Mouse (Mus musculus) embryonic facial prominence, embryonic 11.5 days (tissue): ENCODE results near the gene Dlx3. TPM values are rescaled to one million over a fixed set of nuclear protein-coding genes. Genes with fewer than 3 reads are reported as not detected.

ENCODE experiments used
- ATAC-seq: fragments of 200-750 bp; cut with Nextera tagmentation; replicated peaks from 2 replicates; pipeline ENCODE4 v1.8.0; 2017; ENCODE audit warnings: low read depth; ENCODE audit not compliant: insufficient number of reproducible peaks, low FRiP score, low TSS enrichment
- DNase-seq: peaks from one replicate; pipeline ENCODE4 v3.0.0-alpha.2; 2015; ENCODE audit warnings: low spot score
- H3K27ac ChIP-seq: fragments of 300-500 bp; sonication (generic); replicated peaks from 2 replicates; pipeline ENCODE4 v1.5.1; 2014; ENCODE audit warnings: mild to moderate bottlenecking, low read depth, low read length, control low read depth
- H3K27me3 ChIP-seq: fragments of 300-500 bp; sonication (generic); 2 replicates; pipeline ENCODE4 v1.6.1; 2014; ENCODE audit warnings: mild to moderate bottlenecking, low read length, moderate library complexity, mixed read lengths; ENCODE audit not compliant: control insufficient read depth, insufficient read depth
- H3K36me3 ChIP-seq: fragments of 300-500 bp; sonication (generic); replicated peaks from 2 replicates; pipeline ENCODE4 v1.6.1; 2014; ENCODE audit warnings: low read depth, mild to moderate bottlenecking, low read length, moderate library complexity, mixed read lengths; ENCODE audit not compliant: control insufficient read depth, insufficient read depth
- H3K4me1 ChIP-seq: fragments of 300-500 bp; sonication (generic); 2 replicates; pipeline ENCODE4 v1.6.1; 2014; ENCODE audit warnings: low read length, mixed read lengths; ENCODE audit not compliant: control insufficient read depth, insufficient read depth
- H3K4me2 ChIP-seq: fragments of 300-500 bp; sonication (generic); 2 replicates; pipeline ENCODE4 v1.6.1; 2014; ENCODE audit warnings: low read depth, mild to moderate bottlenecking, control low read depth, low read length, moderate library complexity
- H3K4me3 ChIP-seq: fragments of 300-500 bp; sonication (generic); 2 replicates; pipeline ENCODE4 v1.5.1; 2014; ENCODE audit warnings: low read depth, low read length, control low read depth
- H3K9ac ChIP-seq: fragments of 300-500 bp; sonication (generic); replicated peaks from 2 replicates; pipeline ENCODE4 v1.6.1; 2014; ENCODE audit warnings: mild to moderate bottlenecking, control low read depth, low read length
- H3K9me3 ChIP-seq: fragments of 300-500 bp; sonication (generic); replicated peaks from 2 replicates; pipeline ENCODE4 v1.6.1; 2016; ENCODE audit warnings: mild to moderate bottlenecking, low read length, inconsistent platforms, mixed read lengths; ENCODE audit not compliant: control insufficient read depth
- WGBS: fragments of 180-500 bp; shearing (Covaris S2); extraction: QIAGEN DNeasy Blood & Tissue Kit; methylation state at CpG from one replicate; pipeline ENCODE4 v1.1.7; 2014; 5-methylcytosine and 5-hydroxymethylcytosine counted together
- polyA plus RNA-seq: library from polyadenylated mRNA; unstranded; fragments of >200 nt; fragmentation: Nextera tagmentation; extraction: Ambion mirVana; gene quantifications from 2 replicates; pipeline ENCODE4 v1.2.1, GENCODE M21; 2014

The Dlx3 gene
- polyA plus RNA-seq = 15.9 and 21.7 TPM in 2 replicates

- peaks cover 2% of the 10 kb centered on the region; the same call in 1 of the 2 replicates for H3K4me1 ChIP-seq
- under 1% methylated on average over 55 of the region's 55 CpGs for WGBS
- peak; percentile 37; the same call in 1 of the 2 replicates for ATAC-seq
- peak within 1 kb of the TSS; percentile 57 for H3K9ac ChIP-seq
- no peaks in the 10 kb centered on the region for H3K36me3 ChIP-seq
- H3K27me3 ChIP-seq = peaks cover 50% of the 10 kb centered on the region
- no peaks in the 10 kb centered on the region for H3K9me3 ChIP-seq
- H3K4me3 ChIP-seq = peak within 1 kb of the TSS; percentile 49
- DNase-seq = peak; percentile 82
- H3K27ac ChIP-seq = no peak within 1 kb of the TSS
- H3K4me2 ChIP-seq = peak within 1 kb of the TSS; percentile 71
These were observed at the start of gene Dlx3 for GRCm38 (mm10) chr11:95119990-95120632. Dlx3 (plus strand) TSS chr11:95120119.

- DNase-seq (peak; percentile 11), ATAC-seq (no peak)
- WGBS = 60% methylated on average over 8 of the region's 8 CpGs
- H3K9me3 ChIP-seq = no peaks in the 10 kb centered on the region
- H3K27ac ChIP-seq = no peak overlapping the region
- no peaks in the 10 kb centered on the region for H3K36me3 ChIP-seq
- H3K4me2 ChIP-seq = no peak overlapping the region; the same call in 1 of the 2 replicates
- H3K9ac ChIP-seq = no peak overlapping the region
- no peak overlapping the region for H3K4me3 ChIP-seq
- H3K4me1 ChIP-seq = 0 out of 2 replicates have a peak, but pooled peaks cover 4% of the 10 kb centered on the region
- H3K27me3 ChIP-seq = peaks cover 5% of the 10 kb centered on the region
These were observed 49.5 kb upstream of the Dlx3 start for GRCm38 (mm10) chr11:95070140-95071107.

GRCm38 (mm10) chr11:95071266-95071665, 48.7 kb upstream of the Dlx3 start:
- ATAC-seq = no peak
- Histone ChIP-seq H3K4me1 (0 out of 2 replicates have a peak, but pooled peaks cover 4% of the 10 kb centered on the region), H3K36me3 (no peaks in the 10 kb centered on the region), H3K9me3 (no peaks in the 10 kb centered on the region), H3K27ac (no peak overlapping the region), H3K27me3 (peaks cover 7% of the 10 kb centered on the region), H3K9ac (no peak overlapping the region), H3K4me2 (no peak overlapping the region), H3K4me3 (no peak overlapping the region)
- no peak for DNase-seq
- 58% methylated on average over 7 of the region's 7 CpGs for WGBS

- Histone ChIP-seq H3K9ac (no peak overlapping the region), H3K9me3 (no peaks in the 10 kb centered on the region), H3K4me2 (no peak overlapping the region), H3K36me3 (no peaks in the 10 kb centered on the region), H3K27me3 (peaks cover 15% of the 10 kb centered on the region), H3K4me3 (no peak overlapping the region), H3K4me1 (0 out of 2 replicates have a peak, but pooled peaks cover 4% of the 10 kb centered on the region), H3K27ac (no peak overlapping the region)
- WGBS = 65% methylated on average over 8 of the region's 8 CpGs
- no peak for ATAC-seq
- DNase-seq = no peak
These were observed 47.8 kb upstream of the Dlx3 start for GRCm38 (mm10) chr11:95072136-95072535.

GRCm38 (mm10) chr11:95072804-95073203, 47.1 kb upstream of the Dlx3 start:
- 0 out of 2 replicates have a peak, but pooled peaks cover 4% of the 10 kb centered on the region for H3K4me1 ChIP-seq
- no peak for ATAC-seq

GRCm38 (mm10) chr11:95073835-95074234, 46.1 kb upstream of the Dlx3 start:
- H3K4me3 ChIP-seq = no peak overlapping the region
- 0 out of 2 replicates have a peak, but pooled peaks cover 4% of the 10 kb centered on the region for H3K4me1 ChIP-seq
- no peak for DNase-seq
- H3K36me3 ChIP-seq = no peaks in the 10 kb centered on the region
- H3K9ac ChIP-seq = no peak overlapping the region
- no peak overlapping the region for H3K27ac ChIP-seq
- no peaks in the 10 kb centered on the region for H3K9me3 ChIP-seq
- WGBS = 75% methylated on average over 4 of the region's 4 CpGs
- H3K4me2 ChIP-seq = no peak overlapping the region
- H3K27me3 ChIP-seq = peaks cover 16% of the 10 kb centered on the region
- ATAC-seq = no peak

More at GRCm38 (mm10) chr11:95072804-95073203, 47.1 kb upstream of the Dlx3 start:
- Histone ChIP-seq H3K4me3 (no peak overlapping the region), H3K27me3 (peaks cover 16% of the 10 kb centered on the region), H3K27ac (no peak overlapping the region), H3K9me3 (no peaks in the 10 kb centered on the region), H3K4me2 (no peak overlapping the region), H3K9ac (no peak overlapping the region), H3K36me3 (no peaks in the 10 kb centered on the region)
- 73% methylated on average over 5 of the region's 5 CpGs for WGBS
- DNase-seq = no peak

GRCm38 (mm10) chr11:95074694-95075093, 45.2 kb upstream of the Dlx3 start:
- Histone ChIP-seq H3K4me1 (0 out of 2 replicates have a peak, but pooled peaks cover 4% of the 10 kb centered on the region), H3K27me3 (peaks cover 16% of the 10 kb centered on the region), H3K36me3 (no peaks in the 10 kb centered on the region), H3K27ac (no peak overlapping the region), H3K4me3 (0 out of 2 replicates have a peak overlapping the region, but pooled peaks have one; percentile 56), H3K9me3 (no peaks in the 10 kb centered on the region), H3K4me2 (peak overlapping the region; percentile 17; the same call in 1 of the 2 replicates), H3K9ac (no peak overlapping the region)
- WGBS = 68% methylated on average over 4 of the region's 4 CpGs
- ATAC-seq = no peak
- DNase-seq = no peak
